Mouse (Mus musculus) G1E (cell line): ENCODE measurements around the gene Cybrd1.

Experiments
- CTCF ChIP-seq: IDR thresholded peaks from 2 replicates; pipeline ENCODE4 v1.5.1; 2012; ENCODE audit warnings: low read depth, low read length, inconsistent platforms, mixed read lengths
- GATA1 ChIP-seq: IDR thresholded peaks from 2 replicates; pipeline ENCODE4 v1.6.1; 2012; ENCODE audit warnings: borderline replicate concordance, low read length, inconsistent platforms, mixed read lengths
- POLR2AphosphoS5 ChIP-seq: IDR thresholded peaks from 2 replicates; pipeline ENCODE4 v1.6.1; 2012; ENCODE audit warnings: low read depth, low read length, inconsistent platforms; ENCODE audit not compliant: insufficient replicate concordance
- TAL1 ChIP-seq: conservative IDR thresholded peaks from 2 replicates; pipeline ENCODE4 v1.6.1; 2012; ENCODE audit warnings: low read depth, low read length, inconsistent platforms, mixed read lengths

DNA sequence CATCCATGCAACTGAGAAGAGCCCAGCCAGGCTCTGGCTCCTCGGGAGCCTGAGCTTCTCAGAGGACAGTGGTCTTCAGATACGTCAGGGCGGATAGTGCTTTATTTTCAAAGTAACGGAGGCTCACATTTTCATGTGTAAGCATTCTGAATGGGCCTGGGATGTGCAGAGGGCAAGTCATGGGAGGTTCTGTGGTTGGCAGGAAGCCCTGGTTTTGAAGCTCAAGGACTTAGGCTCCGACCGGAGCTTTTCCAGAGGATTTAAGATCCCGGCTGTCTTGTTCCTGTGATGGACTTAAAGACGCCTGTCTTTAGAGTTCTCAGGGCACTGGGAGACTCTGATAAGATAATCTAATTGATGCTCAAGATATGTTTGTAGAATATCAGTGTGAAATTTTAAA lies 38.7 kb downstream of the Cybrd1 start:
- TF ChIP-seq CTCF = no peak
- no peak for TF ChIP-seq TAL1
- no peak for TF ChIP-seq GATA1
- TF ChIP-seq POLR2AphosphoS5 = no peak
